Mouse (Mus musculus) midbrain, embryonic 16.5 days (tissue): ENCODE data around the gene Gm4707. TPM values are rescaled to one million over a fixed set of nuclear protein-coding genes. Genes with fewer than 3 reads are reported as not detected.

ENCODE experiments used
- ATAC-seq: fragments of 200-750 bp; cut with Nextera tagmentation; 2 replicates; pipeline ENCODE4 v1.8.0; 2017; ENCODE audit warnings: moderate TSS enrichment
- H3K27ac ChIP-seq: fragments of 300-500 bp; sonication (generic); 2 replicates; pipeline ENCODE4 v1.5.1; 2014; ENCODE audit warnings: mild to moderate bottlenecking, low read length, mixed read lengths
- H3K27me3 ChIP-seq: fragments of 300-500 bp; sonication (generic); 2 replicates; pipeline ENCODE4 v1.6.1; 2014; ENCODE audit warnings: low read depth, low read length, mixed read lengths; ENCODE audit not compliant: control insufficient read depth, insufficient read depth
- H3K36me3 ChIP-seq: fragments of 300-500 bp; sonication (generic); 2 replicates; pipeline ENCODE4 v1.6.1; 2014; ENCODE audit warnings: mild to moderate bottlenecking, low read length, moderate library complexity, mixed read lengths; ENCODE audit not compliant: control insufficient read depth, insufficient read depth
- H3K4me1 ChIP-seq: fragments of 300-500 bp; sonication (generic); 2 replicates; pipeline ENCODE4 v1.6.1; 2014; ENCODE audit warnings: mild to moderate bottlenecking, low read length, mixed read lengths; ENCODE audit not compliant: control insufficient read depth, insufficient read depth
- H3K4me2 ChIP-seq: fragments of 300-500 bp; sonication (generic); 2 replicates; pipeline ENCODE4 v1.6.1; 2014; ENCODE audit warnings: mild to moderate bottlenecking, low read length, mixed read lengths
- H3K4me3 ChIP-seq: fragments of 300-500 bp; sonication (generic); 2 replicates; pipeline ENCODE4 v1.5.1; 2014; ENCODE audit warnings: low read depth, mild to moderate bottlenecking, low read length, moderate library complexity, mixed read lengths
- H3K9ac ChIP-seq: fragments of 300-500 bp; sonication (generic); 2 replicates; pipeline ENCODE4 v1.6.1; 2014; ENCODE audit warnings: low read depth, low read length, mixed read lengths
- H3K9me3 ChIP-seq: fragments of 300-500 bp; sonication (generic); replicated peaks from 2 replicates; pipeline ENCODE4 v1.6.1; 2014; ENCODE audit warnings: mild to moderate bottlenecking, low read length, mixed read lengths; ENCODE audit not compliant: control insufficient read depth, poor library complexity, severe bottlenecking
- WGBS: fragments of 180-500 bp; shearing (Covaris S2); extraction: QIAGEN DNeasy Blood & Tissue Kit; methylation state at CpG from one replicate; pipeline ENCODE4 v1.1.7; 2014; 5-methylcytosine and 5-hydroxymethylcytosine counted together
- polyA plus RNA-seq: library from polyadenylated mRNA; unstranded; fragments of >200 nt; fragmentation: Nextera tagmentation; extraction: Ambion mirVana; gene quantifications from 2 replicates; pipeline ENCODE4 v1.2.1, GENCODE M21; 2015

The Gm4707 gene
- 2.5 and 3.7 TPM in 2 replicates for polyA plus RNA-seq

- Histone ChIP-seq H3K4me1 (no peaks in the 10 kb centered on the region), H3K36me3 (peaks cover 8% of the 10 kb centered on the region; the same call in 1 of the 2 replicates), H3K4me2 (no peak within 1 kb of the TSS), H3K27me3 (no peaks in the 10 kb centered on the region), H3K27ac (no peak within 1 kb of the TSS), H3K9me3 (no peaks in the 10 kb centered on the region), H3K9ac (no peak within 1 kb of the TSS), H3K4me3 (no peak within 1 kb of the TSS)
- 100% methylated on average over 2 of the region's 2 CpGs for WGBS
- no peak for ATAC-seq
Observed at GRCm38 (mm10) chr17:71459818-71460217, at the start of gene Gm4707. Gene Gm4707 (minus strand): TSS chr17:71459918.

- H3K27me3 ChIP-seq, result no peaks in the 10 kb centered on the region
- no peak overlapping the region for H3K27ac ChIP-seq
- no peak overlapping the region for H3K9ac ChIP-seq
- no peaks in the 10 kb centered on the region for H3K9me3 ChIP-seq
- H3K4me2 ChIP-seq, result no peak overlapping the region
- 94% methylated on average over 8 of the region's 8 CpGs for WGBS
- no peak for ATAC-seq
- no peaks in the 10 kb centered on the region for H3K36me3 ChIP-seq
- no peak overlapping the region for H3K4me3 ChIP-seq
- H3K4me1 ChIP-seq, result no peaks in the 10 kb centered on the region
Observed at GRCm38 (mm10) chr17:71506832-71507231, 47.1 kb upstream of the Gm4707 start.

DNA sequence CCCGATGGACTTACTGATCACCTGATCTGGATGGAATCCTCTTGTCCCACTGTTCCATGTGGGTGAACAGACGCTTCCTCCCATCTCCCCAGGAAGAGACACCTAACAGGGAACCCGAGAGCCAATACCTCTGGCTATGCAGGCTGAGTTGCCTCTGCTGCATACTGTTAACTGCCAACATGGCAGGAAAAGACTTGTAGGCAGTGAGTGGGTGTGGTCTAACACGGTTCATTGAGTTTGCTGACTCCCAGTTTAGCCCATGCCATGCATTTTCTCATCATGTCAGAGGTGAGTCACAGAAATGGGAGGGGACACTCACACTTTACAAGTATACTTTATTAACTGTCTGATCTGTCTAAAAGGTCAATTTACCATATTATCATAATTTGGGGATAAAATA, 36.1 kb upstream of the Gm4707 start:
- no peaks in the 10 kb centered on the region for H3K36me3 ChIP-seq

DNA sequence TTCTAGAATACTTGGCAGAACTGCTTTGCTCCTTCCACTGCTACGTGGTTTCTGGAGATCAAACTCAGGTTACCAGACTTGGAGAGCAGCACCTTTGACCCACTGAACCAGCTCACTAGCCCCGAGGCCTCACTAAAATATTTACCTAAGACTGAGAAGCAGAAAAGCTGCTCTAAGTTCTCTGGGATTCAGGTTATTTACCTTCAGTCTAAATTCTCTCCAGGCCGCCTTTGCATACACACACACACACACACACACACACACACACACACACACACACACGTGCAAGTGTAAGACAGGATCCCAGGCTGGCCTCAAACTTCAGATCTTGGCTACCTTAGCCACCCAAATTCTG, 31.6 kb upstream of the Gm4707 start:
- Histone ChIP-seq H3K27me3 (no peaks in the 10 kb centered on the region), H3K4me1 (no peaks in the 10 kb centered on the region), H3K27ac (no peak overlapping the region), H3K4me3 (no peak overlapping the region), H3K9me3 (no peaks in the 10 kb centered on the region), H3K9ac (no peak overlapping the region), H3K4me2 (no peak overlapping the region), H3K36me3 (no peaks in the 10 kb centered on the region)
- 75% methylated on average over 4 of the region's 4 CpGs for WGBS
- no peak for ATAC-seq

More for the DNA sequence above, 36.1 kb upstream of the Gm4707 start:
- no peaks in the 10 kb centered on the region for H3K9me3 ChIP-seq
- no peak overlapping the region for H3K4me3 ChIP-seq
- no peaks in the 10 kb centered on the region for H3K27me3 ChIP-seq
- no peak overlapping the region for H3K27ac ChIP-seq
- 92% methylated on average over 4 of the region's 4 CpGs for WGBS
- no peak overlapping the region for H3K4me2 ChIP-seq
- ATAC-seq, result no peak
- no peak overlapping the region for H3K9ac ChIP-seq
- H3K4me1 ChIP-seq, result no peaks in the 10 kb centered on the region

- no peak overlapping the region for H3K4me3 ChIP-seq
- H3K36me3 ChIP-seq, result no peaks in the 10 kb centered on the region
- H3K27ac ChIP-seq, result no peak overlapping the region
- H3K27me3 ChIP-seq, result no peaks in the 10 kb centered on the region
- ATAC-seq, result no peak
- no peaks in the 10 kb centered on the region for H3K9me3 ChIP-seq
- H3K4me1 ChIP-seq, result no peaks in the 10 kb centered on the region
- WGBS, result 85% methylated on average over 9 of the region's 9 CpGs
- no peak overlapping the region for H3K9ac ChIP-seq
- no peak overlapping the region for H3K4me2 ChIP-seq
Observed at GRCm38 (mm10) chr17:71490666-71491331, 31.1 kb upstream of the Gm4707 start.

DNA sequence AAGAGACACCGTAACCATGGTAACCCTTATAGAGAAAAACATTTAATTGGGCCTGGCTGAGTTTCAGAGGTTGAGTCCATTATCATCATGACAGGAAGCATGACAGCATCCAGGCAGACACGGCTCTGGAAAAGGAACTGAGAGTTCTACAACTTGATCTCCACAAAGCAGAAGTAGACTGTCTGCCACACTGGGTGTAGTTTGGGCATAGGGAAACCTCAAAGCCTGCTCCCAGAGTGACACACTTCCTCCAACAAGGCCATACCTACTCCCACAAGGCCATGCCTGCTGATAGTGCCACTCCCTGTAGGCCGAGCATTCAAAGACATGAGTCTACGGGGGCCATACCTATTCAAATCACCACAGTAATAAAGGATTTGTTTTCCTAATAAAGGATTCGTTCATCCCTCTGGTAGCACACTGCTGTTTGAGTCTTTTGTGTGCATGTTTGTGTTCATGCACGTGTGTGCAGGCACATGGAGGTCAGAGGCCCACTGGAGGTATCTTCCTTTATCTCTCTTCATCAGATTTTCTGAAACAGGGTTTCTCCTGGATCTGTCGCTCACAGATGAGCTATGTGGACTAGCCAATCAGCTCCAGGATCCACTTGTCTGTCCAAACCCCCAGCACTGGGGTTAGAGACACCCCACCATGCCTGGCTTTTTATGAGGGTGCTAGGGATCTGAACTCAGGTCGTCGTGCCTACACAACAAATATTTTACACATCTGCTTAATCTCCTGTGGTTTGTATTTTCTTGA, 30.2 kb upstream of the Gm4707 start:
- no peak for ATAC-seq
- no peak overlapping the region for H3K4me3 ChIP-seq
- WGBS, result 77% methylated on average over 9 of the region's 9 CpGs
- no peak overlapping the region for H3K4me2 ChIP-seq
- H3K27me3 ChIP-seq, result no peaks in the 10 kb centered on the region
- H3K9me3 ChIP-seq, result no peaks in the 10 kb centered on the region
- no peaks in the 10 kb centered on the region for H3K4me1 ChIP-seq
- H3K9ac ChIP-seq, result no peak overlapping the region
- H3K27ac ChIP-seq, result no peak overlapping the region
- no peaks in the 10 kb centered on the region for H3K36me3 ChIP-seq

GRCm38 (mm10) chr17:71486231-71486851, 26.6 kb upstream of the Gm4707 start:
- no peaks in the 10 kb centered on the region for H3K27me3 ChIP-seq
- no peak for ATAC-seq
- H3K27ac ChIP-seq, result no peak overlapping the region
- no peak overlapping the region for H3K4me3 ChIP-seq
- no peak overlapping the region for H3K9ac ChIP-seq
- no peaks in the 10 kb centered on the region for H3K4me1 ChIP-seq
- H3K36me3 ChIP-seq, result no peaks in the 10 kb centered on the region
- no peak overlapping the region for H3K4me2 ChIP-seq
- H3K9me3 ChIP-seq, result no peaks in the 10 kb centered on the region
- WGBS, result 53% methylated on average over 8 of the region's 8 CpGs

- H3K9ac ChIP-seq, result no peak overlapping the region
- no peak overlapping the region for H3K27ac ChIP-seq
- H3K4me3 ChIP-seq, result no peak overlapping the region
- no peaks in the 10 kb centered on the region for H3K36me3 ChIP-seq
- H3K9me3 ChIP-seq, result no peaks in the 10 kb centered on the region
- H3K4me1 ChIP-seq, result no peaks in the 10 kb centered on the region
- 65% methylated on average over 12 of the region's 12 CpGs for WGBS
- ATAC-seq, result no peak
- no peak overlapping the region for H3K4me2 ChIP-seq
- no peaks in the 10 kb centered on the region for H3K27me3 ChIP-seq
Observed at GRCm38 (mm10) chr17:71485791-71486230, 26.1 kb upstream of the Gm4707 start.

- Histone ChIP-seq H3K9me3 (no peaks in the 10 kb centered on the region), H3K36me3 (no peaks in the 10 kb centered on the region), H3K4me2 (no peak overlapping the region), H3K27ac (no peak overlapping the region), H3K4me1 (no peaks in the 10 kb centered on the region), H3K27me3 (no peaks in the 10 kb centered on the region), H3K9ac (no peak overlapping the region), H3K4me3 (no peak overlapping the region)
- WGBS, result 87% methylated on average over 5 of the region's 5 CpGs
- ATAC-seq, result no peak
Observed at GRCm38 (mm10) chr17:71484711-71485110, 25.0 kb upstream of the Gm4707 start.
